Mouse (Mus musculus) layer of hippocampus, adult 2 months (tissue): ENCODE data around the gene Shank3. TPM values are rescaled to one million over a fixed set of nuclear protein-coding genes. Genes with fewer than 3 reads are reported as not detected.

Experiments used
- DNase-seq, 2 experiments: peaks; one replicate each; pipeline ENCODE4 v3.0.0; 2022; ENCODE audit warnings: low spot score in 2 of 2
- H3K27ac ChIP-seq: fragments of 200-600 bp; 2 replicates; pipeline ENCODE4 v1.8.1; 2022
- H3K4me3 ChIP-seq: fragments of 200-600 bp; 2 replicates; pipeline ENCODE4 v1.8.1; 2022; ENCODE audit warnings: mild to moderate bottlenecking
- CTCF ChIP-seq: fragments of 200-600 bp; conservative IDR thresholded peaks from 2 replicates; pipeline ENCODE4 v1.8.1; 2022; ENCODE audit warnings: antibody characterized with exemption, mild to moderate bottlenecking, moderate library complexity
- total RNA-seq, 2 experiments: library from RNA; stranded (reverse); gene quantifications; 2 replicates each; pipeline ENCODE4 v1.2.3; 2021

Gene Shank3
- total RNA-seq, 2 experiments from 2014 or later: 243 to 251 TPM

DNA sequence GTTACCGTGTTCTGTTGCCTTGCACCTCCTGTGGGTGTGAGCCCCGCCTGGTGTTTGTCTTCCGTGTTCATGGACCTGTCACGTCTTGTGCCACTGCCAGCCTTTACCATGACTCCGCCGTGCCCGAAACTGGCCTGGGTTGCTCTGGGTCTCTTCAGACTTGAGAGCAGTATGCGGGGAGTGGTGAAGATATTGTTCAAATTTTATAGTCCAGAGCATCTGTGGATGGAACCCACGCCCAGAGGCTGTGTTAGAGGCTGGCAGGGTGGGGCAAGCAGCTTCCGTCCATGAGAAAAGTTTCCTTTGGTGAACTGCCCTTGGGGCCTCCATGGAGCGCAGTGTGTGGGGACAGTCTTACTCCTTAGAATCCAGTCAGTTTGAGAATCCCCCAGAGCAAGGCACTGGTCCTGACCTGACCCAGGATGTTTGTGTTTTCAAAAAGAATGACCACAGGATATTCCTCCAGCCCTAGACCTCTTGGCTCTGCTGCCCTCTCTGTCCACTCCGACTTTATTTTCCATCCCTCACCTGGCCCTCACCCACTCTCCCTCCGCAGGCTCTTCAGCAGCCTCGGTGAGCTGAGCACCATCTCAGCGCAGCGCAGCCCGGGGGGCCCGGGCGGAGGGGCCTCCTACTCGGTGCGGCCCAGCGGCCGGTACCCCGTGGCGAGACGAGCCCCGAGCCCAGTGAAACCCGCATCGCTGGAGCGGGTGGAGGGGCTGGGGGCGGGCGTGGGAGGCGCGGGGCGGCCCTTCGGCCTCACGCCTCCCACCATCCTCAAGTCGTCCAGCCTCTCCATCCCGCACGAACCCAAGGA, 58.0 kb downstream of the Shank3 start:
- no peak for TF ChIP-seq CTCF
- DNase-seq: no peak
- H3K27ac ChIP-seq: no peak overlapping the region
- H3K4me3 ChIP-seq: no peak overlapping the region

DNA sequence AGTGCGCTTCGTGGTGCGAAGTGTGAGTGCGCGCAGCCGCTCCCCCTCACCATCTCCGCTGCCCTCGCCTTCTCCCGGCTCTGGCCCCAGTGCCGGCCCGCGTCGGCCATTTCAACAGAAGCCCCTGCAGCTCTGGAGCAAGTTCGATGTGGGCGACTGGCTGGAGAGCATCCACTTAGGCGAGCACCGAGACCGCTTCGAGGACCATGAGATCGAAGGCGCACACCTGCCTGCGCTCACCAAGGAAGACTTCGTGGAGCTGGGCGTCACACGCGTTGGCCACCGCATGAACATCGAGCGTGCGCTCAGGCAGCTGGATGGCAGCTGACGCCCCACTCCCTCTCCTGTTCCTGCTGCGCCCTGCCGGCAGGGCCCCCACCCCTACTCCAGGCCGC, 58.6 kb downstream of the Shank3 start:
- DNase-seq: no peak
- Histone ChIP-seq H3K27ac (no peak overlapping the region), H3K4me3 (no peak overlapping the region)
- TF ChIP-seq CTCF: no peak

DNA sequence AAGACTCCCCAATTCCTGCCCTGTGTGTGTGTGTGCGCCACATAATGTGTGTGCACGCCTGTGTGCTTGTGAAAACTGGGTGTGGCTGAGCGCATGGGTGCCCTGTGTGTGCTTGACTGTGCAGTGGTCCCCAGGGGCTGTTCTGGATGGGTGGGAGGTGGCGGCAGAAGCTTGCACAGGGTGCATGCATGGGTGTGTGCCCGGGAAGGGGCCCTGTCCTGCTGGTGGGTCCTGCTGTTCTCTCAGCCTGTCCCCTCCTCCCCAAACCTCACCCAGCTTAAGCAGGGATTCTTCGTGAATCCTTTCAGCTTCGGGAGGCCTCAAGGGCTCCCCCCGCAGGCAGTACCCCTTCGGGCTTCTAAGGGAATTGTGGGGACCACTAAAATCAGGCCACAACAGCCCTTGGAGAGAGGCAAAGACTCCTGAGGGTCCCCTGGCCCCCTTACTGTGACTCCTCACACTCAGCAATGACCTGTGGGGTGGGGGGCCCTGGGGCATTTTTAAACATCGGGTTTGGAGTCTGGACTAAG, 59.8 kb downstream of the Shank3 start:
- no peak for DNase-seq
- Histone ChIP-seq H3K4me3 (no peak overlapping the region), H3K27ac (no peak overlapping the region)
- TF ChIP-seq CTCF: peak; percentile 51

DNA sequence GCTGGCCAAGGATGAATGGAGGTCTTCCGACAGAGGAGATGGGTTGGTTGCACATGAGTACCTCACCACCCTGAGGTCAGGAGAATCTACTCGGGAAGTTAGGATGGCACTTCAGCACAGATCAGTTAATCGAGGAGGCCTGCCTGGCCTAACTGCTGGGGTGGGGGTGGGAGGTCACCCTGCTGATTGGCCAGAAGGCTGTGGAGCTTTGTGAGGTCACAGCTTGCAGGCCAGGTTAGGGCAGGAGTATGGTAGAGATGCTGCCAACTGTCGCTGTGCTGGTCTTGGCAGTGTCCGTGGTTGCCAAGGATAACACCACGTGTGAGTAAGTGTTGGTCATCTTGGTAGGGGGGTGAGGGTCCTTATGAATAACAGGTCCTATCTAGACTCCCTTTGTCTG, 68.7 kb downstream of the Shank3 start, which contains the start of gene Acr:
Acr (plus strand) TSS at position 213 of the 400 bp plus-strand sequence.
- Histone ChIP-seq H3K27ac (no peak within 1 kb of the TSS), H3K4me3 (no peak within 1 kb of the TSS)
- TF ChIP-seq CTCF: no peak
- DNase-seq: no peak

DNA sequence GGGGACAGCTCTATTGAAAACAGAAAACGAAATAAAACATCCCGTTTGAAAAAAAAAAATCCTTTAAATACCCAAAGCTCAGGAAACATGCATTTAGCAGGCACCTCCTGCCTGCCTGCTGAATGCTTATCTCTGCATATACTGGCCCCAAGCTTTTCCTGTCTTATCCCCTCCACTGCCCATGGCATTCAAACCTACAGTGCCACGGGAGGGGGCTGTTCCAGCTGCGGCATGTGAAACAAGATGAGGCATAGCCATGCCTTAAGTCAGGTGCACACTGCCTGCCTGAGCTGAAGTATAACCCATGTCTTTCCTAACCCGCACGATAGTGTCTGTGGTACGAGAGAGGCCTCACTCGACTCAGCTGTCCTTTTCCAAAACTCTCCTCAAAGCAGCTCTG, 72.7 kb downstream of the Shank3 start:
- no peak for DNase-seq
- no peak overlapping the region for H3K27ac ChIP-seq
- H3K4me3 ChIP-seq: no peak overlapping the region
- TF ChIP-seq CTCF: no peak

DNA sequence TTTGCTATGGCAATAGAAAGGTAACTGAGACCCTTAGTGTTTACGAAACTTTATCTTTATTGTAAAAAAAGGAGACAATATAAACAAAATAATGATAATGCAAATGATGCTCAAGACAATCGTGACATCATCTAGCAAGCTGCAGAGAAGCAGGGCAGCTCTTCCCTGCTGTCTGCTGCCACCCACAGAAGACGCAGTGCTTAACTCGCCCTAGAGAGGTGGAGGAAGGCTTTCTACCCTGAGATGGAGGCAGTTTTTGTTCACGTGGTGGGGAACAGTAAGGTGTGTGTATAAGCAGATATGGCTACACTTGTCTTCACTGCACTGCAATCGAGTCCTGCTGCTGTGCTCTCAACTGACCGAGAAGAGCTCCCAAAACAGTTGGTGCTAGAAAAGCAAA, 83.1 kb downstream of the Shank3 start:
- DNase-seq: no peak
- H3K4me3 ChIP-seq: no peak overlapping the region
- no peak for TF ChIP-seq CTCF
- no peak overlapping the region for H3K27ac ChIP-seq

DNA sequence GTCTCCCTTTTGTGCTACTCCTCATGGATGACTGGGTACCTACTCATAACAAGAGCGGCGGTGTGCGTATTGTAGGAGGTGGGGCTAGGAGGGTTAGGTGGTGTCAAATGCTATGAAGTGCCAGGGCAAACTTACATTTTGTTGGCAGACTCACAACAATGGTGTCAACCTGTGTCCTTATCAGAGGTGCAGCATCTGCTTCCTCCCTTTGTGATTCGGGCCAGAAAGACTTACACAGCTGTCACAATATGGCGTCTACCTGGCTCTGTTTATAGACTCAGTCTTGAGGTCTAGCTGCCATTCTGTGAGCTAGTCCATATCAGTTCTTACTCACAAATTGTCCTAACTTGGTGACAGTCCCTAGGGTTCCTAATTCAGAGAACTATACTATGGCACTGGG, 85.7 kb downstream of the Shank3 start:
- DNase-seq: no peak
- no peak for TF ChIP-seq CTCF
- Histone ChIP-seq H3K27ac (no peak overlapping the region), H3K4me3 (no peak overlapping the region)

DNA sequence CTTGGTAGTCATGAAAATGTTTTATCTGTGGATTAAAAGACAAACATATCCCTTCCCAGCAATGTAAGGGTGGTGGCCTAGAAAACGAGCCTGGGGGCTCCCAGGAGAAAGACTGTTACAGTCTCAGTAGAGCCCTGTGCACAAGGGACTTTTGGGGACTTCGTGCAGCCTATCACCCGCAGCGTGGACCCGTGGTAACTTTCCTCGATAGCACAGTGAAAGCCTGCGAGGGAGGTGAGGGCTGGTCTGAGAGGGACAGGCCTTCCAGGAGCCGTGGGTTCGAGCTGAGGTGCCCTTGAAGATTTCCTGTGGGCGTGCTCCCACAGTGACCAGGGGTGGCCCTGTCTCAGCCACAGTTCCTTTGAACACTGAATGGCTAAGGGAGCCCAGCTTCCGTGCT, 86.2 kb downstream of the Shank3 start:
- Histone ChIP-seq H3K27ac (no peak overlapping the region), H3K4me3 (no peak overlapping the region)
- no peak for TF ChIP-seq CTCF
- DNase-seq: no peak

DNA sequence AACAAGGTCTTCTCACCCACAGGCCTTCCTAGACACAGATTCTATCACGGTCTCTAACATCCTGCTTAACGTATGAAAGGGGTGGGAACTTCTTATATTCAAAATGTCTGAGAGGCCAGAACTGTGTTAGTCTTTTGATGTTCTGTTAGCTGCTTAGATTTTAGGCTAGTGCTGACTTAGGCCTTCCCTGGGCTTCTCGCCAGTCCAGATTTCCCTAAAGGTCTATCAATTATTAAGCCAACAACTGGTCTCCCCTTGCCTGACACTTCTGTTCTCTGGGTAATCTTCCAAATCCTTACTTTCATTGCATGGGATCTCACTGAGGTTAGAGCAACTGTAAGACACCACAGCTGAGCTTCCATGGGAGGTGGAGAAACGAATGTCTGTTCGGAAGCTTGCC, 89.7 kb downstream of the Shank3 start:
- Histone ChIP-seq H3K4me3 (no peak overlapping the region), H3K27ac (no peak overlapping the region)
- TF ChIP-seq CTCF: no peak
- DNase-seq: no peak

DNA sequence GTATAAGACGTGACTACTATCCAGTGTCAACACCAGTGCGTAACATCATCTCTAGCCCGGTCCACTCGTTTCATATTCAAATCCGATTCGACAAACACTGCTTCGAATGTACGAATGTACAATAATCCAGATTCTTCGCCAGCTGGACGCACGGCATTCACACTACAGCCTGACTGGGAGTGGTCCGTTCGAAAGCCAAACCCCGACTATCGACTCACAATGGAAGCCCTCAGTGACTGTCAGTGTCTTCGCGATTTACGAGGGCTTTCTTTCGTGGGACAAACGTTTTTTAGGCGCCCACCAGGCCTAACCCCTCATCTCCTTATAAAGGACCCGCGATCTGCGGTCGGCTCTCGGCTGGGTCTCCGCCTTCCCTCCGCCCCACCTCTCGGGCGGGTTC, 91.9 kb downstream of the Shank3 start:
- TF ChIP-seq CTCF: no peak
- DNase-seq: no peak
- H3K4me3 ChIP-seq: peak overlapping the region; percentile 82
- H3K27ac ChIP-seq: peak overlapping the region; percentile 91

DNA sequence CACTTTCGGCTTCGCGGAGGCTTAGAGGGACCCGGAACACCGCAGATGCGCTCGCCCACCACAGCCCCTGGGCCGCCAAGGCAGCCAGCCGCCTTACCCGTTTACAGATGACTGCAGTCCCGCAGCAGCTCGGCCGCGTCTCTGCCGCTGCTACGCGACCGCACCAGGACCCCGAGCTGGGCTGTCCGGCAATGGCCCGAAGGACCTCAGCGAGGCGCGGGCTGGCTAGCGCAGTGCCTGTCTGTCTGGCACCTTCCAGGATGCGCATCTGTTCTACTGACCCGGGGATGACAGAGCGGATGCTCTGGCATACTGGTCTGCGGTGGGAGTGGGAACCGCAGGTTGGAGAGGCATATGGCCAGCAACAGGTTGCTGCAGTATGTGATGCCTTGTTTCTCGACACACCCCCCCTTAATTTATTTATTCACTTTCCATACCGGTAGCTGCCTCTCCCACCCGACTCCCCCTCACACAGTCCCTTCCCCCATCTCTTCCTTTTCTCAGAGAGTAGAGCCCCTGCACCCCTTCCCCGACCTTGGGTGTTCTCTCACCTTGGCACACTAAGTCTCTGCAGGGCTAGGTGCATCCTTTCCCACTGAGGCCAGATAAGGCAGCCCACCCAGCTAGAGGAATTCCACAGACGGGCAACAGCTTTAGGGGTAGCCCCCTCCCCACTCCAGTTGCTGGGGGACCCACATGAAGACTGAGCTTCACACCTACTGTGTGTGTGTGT, 92.5 kb downstream of the Shank3 start, which contains the start of gene Rabl2:
Rabl2 (minus strand) TSS at position 201 of the 733 bp plus-strand sequence.
- peak within 1 kb of the TSS; percentile 91 for H3K27ac ChIP-seq
- TF ChIP-seq CTCF: peak; percentile 48

DNA sequence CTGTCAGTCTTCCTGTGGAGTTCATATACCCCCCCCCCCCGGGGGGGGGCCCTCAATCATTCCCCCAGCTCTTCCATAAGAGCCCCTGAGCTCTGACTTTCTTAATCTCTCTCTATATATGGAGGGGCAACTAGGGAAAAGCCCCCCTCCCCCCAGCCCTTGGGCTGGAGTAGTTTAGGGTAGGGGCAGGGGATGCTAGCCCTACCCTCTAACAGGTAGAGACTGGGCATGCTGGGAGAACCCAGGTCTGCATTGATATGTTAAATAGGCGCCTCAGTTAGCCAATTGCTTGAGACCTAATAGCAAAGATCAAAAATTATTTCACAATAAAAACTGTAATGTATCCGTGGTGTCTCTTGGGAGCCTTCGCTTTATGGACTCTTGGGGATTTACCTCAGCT, 93.1 kb downstream of the Shank3 start:
- H3K4me3 ChIP-seq: no peak overlapping the region

More for the DNA sequence above, 92.5 kb downstream of the Shank3 start, which contains the start of gene Rabl2:
- DNase-seq: peak; percentile 81 to 84
- peak within 1 kb of the TSS; percentile 82 for H3K4me3 ChIP-seq

More for the DNA sequence above, 93.1 kb downstream of the Shank3 start:
- H3K27ac ChIP-seq: no peak overlapping the region
- no peak for TF ChIP-seq CTCF
- no peak for DNase-seq
